Mouse (Mus musculus): Measurements from ENCODE around the gene Pigc.

DNA sequence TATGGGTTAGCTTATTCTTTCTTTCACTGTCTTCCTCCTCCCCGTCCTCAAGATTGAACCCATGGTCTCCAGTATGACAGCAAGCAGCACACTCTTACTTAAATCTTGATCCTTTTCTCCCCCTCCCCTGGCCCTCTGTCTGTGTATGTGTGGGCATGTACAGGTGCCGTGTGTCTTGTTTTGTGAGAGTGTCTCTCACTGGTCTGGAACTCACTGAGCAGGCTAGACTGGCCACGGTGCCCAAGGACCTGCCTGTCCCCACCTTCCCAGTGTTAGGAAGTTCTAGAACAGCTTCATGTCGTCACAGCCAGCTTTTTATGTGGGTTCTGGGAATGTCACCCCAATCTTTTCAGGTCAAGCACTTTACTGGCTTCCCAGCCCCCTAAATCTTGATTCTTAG, 36.7 kb upstream of the Pigc start:
- TF ChIP-seq CTCF (IDR thresholded peaks at IDR 0.05; ENCODE audit: insufficient read depth, low read length) (no peak), POLR2A (IDR thresholded peaks at IDR 0.05; ENCODE audit: borderline replicate concordance, extremely low read depth, low read depth, low read length) (no peak)

All from lung, adult 2 months (tissue).